Mouse (Mus musculus): ENCODE results near the gene Prl. TPM values are rescaled to one million over a fixed set of nuclear protein-coding genes. Genes with fewer than 3 reads are reported as not detected.

Prl gene
- 0.51 TPM for polyA plus RNA-seq (2017; shearing (Covaris generic))

GRCm38 (mm10) chr13:27057270-27057669, at the start of gene Prl:
Gene Prl, plus strand, starts transcription at chr13:27057570.

GRCm38 (mm10) chr13:27093890-27094289, 36.5 kb downstream of the Prl start, which contains the start of gene Prl3d1:
Gene Prl3d1, plus strand, starts transcription at chr13:27094190.

Other genes with a start within 250 kb of the Prl start
- gene Prl3d1, start 36.6 kb downstream of the Prl start, polyA plus RNA-seq (2017; shearing (Covaris generic)), result not detected
- not detected for gene Prl3d2, start 64.1 kb downstream of the Prl start, polyA plus RNA-seq (2017; shearing (Covaris generic))
- gene Prl3d3, start 99.2 kb downstream of the Prl start, polyA plus RNA-seq (2017; shearing (Covaris generic)), result not detected
- not detected for gene Prl3c1, start 139.1 kb downstream of the Prl start, polyA plus RNA-seq (2017; shearing (Covaris generic))
- gene Prl3b1, start 184.3 kb downstream of the Prl start, polyA plus RNA-seq (2017; shearing (Covaris generic)), result not detected
- not detected for gene Prl3a1, start 201.9 kb downstream of the Prl start, polyA plus RNA-seq (2017; shearing (Covaris generic))

Data from effector memory CD4-positive, alpha-beta T cell, adult 7 months (primary cell).